17 mouse cellular contexts compared by ENCODE assay signal in the genomic region with DNA sequence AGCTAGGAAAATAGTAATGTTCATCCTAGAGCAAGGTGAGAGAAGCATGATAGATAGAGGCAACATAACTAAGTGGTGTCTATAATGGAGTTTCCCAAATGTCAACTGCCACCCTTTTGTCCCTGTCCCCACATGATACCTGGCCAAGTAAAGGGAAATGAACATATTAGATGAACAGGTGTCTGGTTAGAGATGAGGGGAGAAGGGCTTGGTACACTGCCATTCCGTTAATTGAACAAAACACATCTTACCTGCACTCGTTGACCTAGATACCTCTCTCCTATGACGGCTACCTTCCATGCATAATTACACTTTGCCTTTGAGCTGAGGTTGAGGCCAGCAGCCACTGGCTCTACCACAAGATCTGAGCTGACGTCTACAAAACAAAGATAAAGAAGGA.
A peak's percentile ranks its signal among the peaks of the same experiment; 100 is the strongest.
DNase-seq lines count a peak whose midpoint lies in the region; ATAC-seq lines count a peak whose summit lies in the region.
"Had no signal": no experiment of that assay in that cellular context is flagged by ENCODE, and none has a peak within 500 bp of the region (broad histone marks: within the 10 kb centered on the region; RNA-seq: fewer than 3 reads in every experiment).

No protein-coding gene starts in this region.

- peak; percentile 29 for DNase-seq in cerebellum, adult 11-12 months
- no peak for DNase-seq in cerebellum, postnatal 4 days (ENCODE audit: low spot score in 2 of 2)
- peak; percentile 20 for DNase-seq in cerebellum, adult 8-10 months
- peak; percentile 39 to 44 for DNase-seq in cerebellum, postnatal 10 days
- no peak for DNase-seq in ovary, postnatal 14 days (ENCODE audit: low spot score)
- no peak for DNase-seq in heart, adult 9 months (ENCODE audit: low spot score in 2 of 2)
- DNase-seq: adrenal gland, postnatal 10 days; adrenal gland, postnatal 36 days; B cell, adult 2 months; gastrocnemius, postnatal 10 days; gastrocnemius, postnatal 36 days; heart, adult 2 months; kidney, adult 8-10 months had no signal

- no peak for ATAC-seq in erythroid progenitor cell, adult 5-6 weeks (replicated peaks; ENCODE audit: low FRiP score, poor library complexity, severe bottlenecking)
- ATAC-seq: forebrain, embryonic 16.5 days; intestine, postnatal 0 days; Patski had no signal

Comparison
In these comparisons a context has a peak if more than half of its experiments do, and no peak if none do; other contexts are left out.
1. DNase-seq: peak in cerebellum, adult 11-12 months (single experiment), cerebellum, adult 8-10 months (single experiment) and cerebellum, postnatal 10 days (2 of 2); none in cerebellum, postnatal 4 days (0 of 2), ovary, postnatal 14 days (single experiment) and heart, adult 9 months (0 of 2).